Comparison of ENCODE assay signal across 19 mouse cellular contexts in genomic region chr13:76409296-76409695, GRCm38 (mm10). TPM values are rescaled to one million over a fixed set of nuclear protein-coding genes. Genes with fewer than 3 reads are reported as not detected.
DNase-seq lines count a peak whose midpoint lies in the region; ATAC-seq and TF ChIP-seq lines count a peak whose summit lies in the region.
"Had no signal": no experiment of that assay in that cellular context is flagged by ENCODE, and none has a peak within 500 bp of the region (broad histone marks: within the 10 kb centered on the region; RNA-seq: fewer than 3 reads in every experiment).

No protein-coding gene starts in this region.

- H3K9me3 ChIP-seq in liver, embryonic 12.5 days (replicated peaks) = no peaks in the 10 kb centered on the region
- no peaks in the 10 kb centered on the region for H3K9me3 ChIP-seq in midbrain, postnatal 0 days (ENCODE audit: low read length)
- H3K9me3 ChIP-seq: embryonic facial prominence, embryonic 10.5 days; forebrain, embryonic 10.5 days; forebrain, embryonic 15.5 days; hindbrain, embryonic 13.5 days had no signal

- no peaks in the 10 kb centered on the region for H3K27me3 ChIP-seq in liver, embryonic 12.5 days (replicated peaks)
- H3K27me3 ChIP-seq in midbrain, postnatal 0 days (ENCODE audit: insufficient read depth, low read length) = no peaks in the 10 kb centered on the region
- H3K27me3 ChIP-seq: forebrain, embryonic 15.5 days; heart, embryonic 12.5 days; hindbrain, embryonic 13.5 days had no signal

- H3K9ac ChIP-seq in liver, embryonic 12.5 days = no peak overlapping the region
- no peak overlapping the region for H3K9ac ChIP-seq in midbrain, postnatal 0 days (replicated peaks; ENCODE audit: low read length, poor library complexity, severe bottlenecking)
- H3K9ac ChIP-seq: forebrain, embryonic 15.5 days; heart, embryonic 12.5 days; hindbrain, embryonic 13.5 days had no signal

- H3K4me2 ChIP-seq in liver, embryonic 12.5 days = no peak overlapping the region
- no peak overlapping the region for H3K4me2 ChIP-seq in midbrain, postnatal 0 days (ENCODE audit: low read depth, low read length, poor library complexity, severe bottlenecking)
- H3K4me2 ChIP-seq: forebrain, embryonic 15.5 days; heart, embryonic 12.5 days; hindbrain, embryonic 13.5 days had no signal

- TF ChIP-seq CTCF in layer of hippocampus, adult 2 months (conservative IDR thresholded peaks at IDR 0.05) = no peak
- no peak for TF ChIP-seq CTCF in midbrain, postnatal 0 days (IDR thresholded peaks at IDR 0.05)

- no peak for DNase-seq in layer of hippocampus, adult 2 months (ENCODE audit: low spot score in 2 of 2)
- DNase-seq in layer of hippocampus, adult 18-20 months (ENCODE audit: low spot score in 2 of 2) = no peak
- DNase-seq in midbrain, postnatal 0 days (ENCODE audit: low spot score) = no peak
- DNase-seq in natural killer cell, adult 2 months (ENCODE audit: low spot score in 2 of 2) = no peak
- DNase-seq: adrenal gland, adult 8-10 months; adrenal gland, postnatal 36 days; cerebellum, adult 8-10 months; cerebellum, postnatal 25 days; gastrocnemius, postnatal 14 days; heart, postnatal 36 days had no signal

- H3K4me3 ChIP-seq in layer of hippocampus, adult 2 months = no peak overlapping the region
- H3K4me3 ChIP-seq in liver, embryonic 12.5 days = no peak overlapping the region
- H3K4me3 ChIP-seq in midbrain, postnatal 0 days (ENCODE audit: low read depth, low read length) = no peak overlapping the region
- H3K4me3 ChIP-seq: embryonic facial prominence, embryonic 10.5 days; forebrain, embryonic 10.5 days; forebrain, embryonic 15.5 days; heart, embryonic 12.5 days; hindbrain, embryonic 13.5 days had no signal

- no peaks in the 10 kb centered on the region for H3K4me1 ChIP-seq in liver, embryonic 12.5 days
- no peaks in the 10 kb centered on the region for H3K4me1 ChIP-seq in midbrain, postnatal 0 days (ENCODE audit: insufficient read depth, low read length)
- H3K4me1 ChIP-seq: embryonic facial prominence, embryonic 10.5 days; forebrain, embryonic 10.5 days; forebrain, embryonic 15.5 days; heart, embryonic 12.5 days; hindbrain, embryonic 13.5 days had no signal

- 0 out of 2 replicates have a peak overlapping the region, but pooled peaks have one; percentile 69 for H3K27ac ChIP-seq in layer of hippocampus, adult 2 months
- no peak overlapping the region for H3K27ac ChIP-seq in liver, embryonic 12.5 days
- no peak overlapping the region for H3K27ac ChIP-seq in midbrain, postnatal 0 days (ENCODE audit: low read depth, low read length)
- H3K27ac ChIP-seq: embryonic facial prominence, embryonic 10.5 days; forebrain, embryonic 10.5 days; forebrain, embryonic 15.5 days; hindbrain, embryonic 13.5 days; hindbrain, postnatal 0 days had no signal

- ATAC-seq in common myeloid progenitor, adult 5-6 weeks (replicated peaks; ENCODE audit: low read depth, poor library complexity, severe bottlenecking) = peak; percentile 85
- peak; percentile 47; the same call in 1 of the 2 replicates for ATAC-seq in liver, embryonic 12.5 days
- ATAC-seq in midbrain, postnatal 0 days (ENCODE audit: low FRiP score) = no peak
- ATAC-seq in erythroid progenitor cell, adult 5-6 weeks (replicated peaks; ENCODE audit: low FRiP score, poor library complexity, severe bottlenecking) = no peak
- ATAC-seq: forebrain, embryonic 15.5 days; hindbrain, postnatal 0 days had no signal

- WGBS in liver, embryonic 12.5 days (ENCODE audit: insufficient replicate concordance) = 18% methylated on average over 2 of the region's 2 CpGs
- WGBS in midbrain, postnatal 0 days = 83% methylated on average over 2 of the region's 2 CpGs

- no peaks in the 10 kb centered on the region for H3K36me3 ChIP-seq in liver, embryonic 12.5 days
- H3K36me3 ChIP-seq in midbrain, postnatal 0 days (ENCODE audit: insufficient read depth, low read length) = no peaks in the 10 kb centered on the region
- H3K36me3 ChIP-seq: embryonic facial prominence, embryonic 10.5 days; forebrain, embryonic 10.5 days; forebrain, embryonic 15.5 days; heart, embryonic 12.5 days; hindbrain, embryonic 13.5 days had no signal

RNA-seq across cellular contexts. Expression of gene Mctp1, which starts 25.0 kb away (rescaled TPM):
- total RNA-seq in layer of hippocampus, adult 2 months (2021) = 10 to 100 TPM; 56.1 to 62.0 TPM
- total RNA-seq in layer of hippocampus, adult 18-20 months (2021) = 10 to 100 TPM; 52.1 to 53.4 TPM
- 44.1 and 44.2 TPM in 2 replicates for total RNA-seq in common myeloid progenitor, adult 5-6 weeks (2017)
- 1.4 and 1.6 TPM in 2 replicates for polyA plus RNA-seq in liver, embryonic 12.5 days (2016; fragmentation: Nextera tagmentation; extraction: Ambion mirVana)
- total RNA-seq in midbrain, postnatal 0 days (2014; rRNA removed) = 7.0 TPM in 2 replicates
- polyA plus RNA-seq in midbrain, postnatal 0 days (2015; fragmentation: Nextera tagmentation; extraction: Ambion mirVana) = 3.4 and 3.9 TPM in 2 replicates
- total RNA-seq in erythroid progenitor cell, adult 5-6 weeks (2015; ENCODE audit: low replicate concordance) = 8.0 and 10.8 TPM in 2 replicates
- 6.8 and 11.0 TPM in 2 replicates for total RNA-seq in erythroid progenitor cell, adult 5-6 weeks (2017; ENCODE audit: low replicate concordance)

Comparison
In these comparisons a context has a peak if more than half of its experiments do, and no peak if none do; other contexts are left out.
1. ATAC-seq: peak in common myeloid progenitor, adult 5-6 weeks (single experiment) and liver, embryonic 12.5 days (single experiment); none in midbrain, postnatal 0 days (single experiment) and erythroid progenitor cell, adult 5-6 weeks (single experiment).